Mouse (Mus musculus): Measurements from ENCODE around the gene Spz1. TPM values are rescaled to one million over a fixed set of nuclear protein-coding genes. Genes with fewer than 3 reads are reported as not detected.

Spz1 gene
- total RNA-seq, 1 experiment = 0.76 TPM

- Histone ChIP-seq H3K4me3 (ENCODE audit: insufficient read depth in 1 of 2, low read depth in 1 of 2, low read length in 2 of 2, poor library complexity in 1 of 2, severe bottlenecking in 1 of 2) (no peak overlapping the region), H3K9ac (ENCODE audit: insufficient read depth, low read depth, low read length, poor library complexity, severe bottlenecking) (no peak overlapping the region), H3K9me3 (ENCODE audit: control insufficient read depth, insufficient read depth, low read depth, low read length) (peaks cover 2% of the 10 kb centered on the region; the same call in 1 of the 2 replicates), H3K36me3 (ENCODE audit: control insufficient read depth, insufficient read depth, low read length, poor library complexity, severe bottlenecking) (no peaks in the 10 kb centered on the region), H3K4me1 (ENCODE audit: control insufficient read depth in 2 of 2, insufficient read depth in 2 of 2, low read length in 2 of 2, poor library complexity in 1 of 2) (no peaks in the 10 kb centered on the region), H3K27ac (ENCODE audit: insufficient read depth, low read depth, low read length, poor library complexity, severe bottlenecking) (no peak overlapping the region)
- no peak for DNase-seq (ENCODE audit: low read depth, low spot score)
- TF ChIP-seq ZC3H11A (IDR thresholded peaks at IDR 0.05; ENCODE audit: borderline replicate concordance, low read depth, low read length) (no peak), HCFC1 (IDR thresholded peaks at IDR 0.05; ENCODE audit: borderline replicate concordance, insufficient read depth, low read length) (no peak), CHD2 (IDR thresholded peaks at IDR 0.05; ENCODE audit: low read depth, low read length) (no peak), ZNF384 (IDR thresholded peaks at IDR 0.05; ENCODE audit: low read depth, low read length) (no peak), MAFK (IDR thresholded peaks at IDR 0.05; ENCODE audit: insufficient read depth, low read depth, low read length) (no peak)
- in situ Hi-C loops (cut with MboI; ENCODE audit: low sequenced_read_pairs in 2 of 2, unreplicated experiment in 2 of 2) = no loop called here
These were observed 28.9 kb downstream of the Spz1 start for GRCm38 (mm10) chr13:92547093-92547492.

GRCm38 (mm10) chr13:92540997-92541396 lies 35.0 kb downstream of the Spz1 start:
- TF ChIP-seq HCFC1 (IDR thresholded peaks at IDR 0.05; ENCODE audit: borderline replicate concordance, insufficient read depth, low read length) = no peak
- TF ChIP-seq CHD2 (IDR thresholded peaks at IDR 0.05; ENCODE audit: low read depth, low read length) = no peak
- TF ChIP-seq ZNF384 (IDR thresholded peaks at IDR 0.05; ENCODE audit: low read depth, low read length) = no peak
- TF ChIP-seq MAFK (IDR thresholded peaks at IDR 0.05; ENCODE audit: insufficient read depth, low read depth, low read length) = no peak
- TF ChIP-seq ZC3H11A (IDR thresholded peaks at IDR 0.05; ENCODE audit: borderline replicate concordance, low read depth, low read length) = no peak
- DNase-seq (ENCODE audit: low read depth, low spot score) = no peak

GRCm38 (mm10) chr13:92539126-92539525 lies 36.8 kb downstream of the Spz1 start:
- Histone ChIP-seq H3K4me1 (ENCODE audit: control insufficient read depth in 2 of 2, insufficient read depth in 2 of 2, low read length in 2 of 2, poor library complexity in 1 of 2) (peaks cover 0 to 2% of the 10 kb centered on the region in 2 experiments; a peak in 1 of 4 replicates), H3K9ac (ENCODE audit: insufficient read depth, low read depth, low read length, poor library complexity, severe bottlenecking) (no peak overlapping the region), H3K36me3 (ENCODE audit: control insufficient read depth, insufficient read depth, low read length, poor library complexity, severe bottlenecking) (no peaks in the 10 kb centered on the region), H3K27ac (ENCODE audit: insufficient read depth, low read depth, low read length, poor library complexity, severe bottlenecking) (no peak overlapping the region), H3K4me3 (ENCODE audit: insufficient read depth in 1 of 2, low read depth in 1 of 2, low read length in 2 of 2, poor library complexity in 1 of 2, severe bottlenecking in 1 of 2) (no peak overlapping the region), H3K9me3 (ENCODE audit: control insufficient read depth, insufficient read depth, low read depth, low read length) (no peaks in the 10 kb centered on the region)
- no peak for DNase-seq (ENCODE audit: low read depth, low spot score)
- no peak for TF ChIP-seq CHD2 (IDR thresholded peaks at IDR 0.05; ENCODE audit: low read depth, low read length)
- TF ChIP-seq ZNF384 (IDR thresholded peaks at IDR 0.05; ENCODE audit: low read depth, low read length) = no peak
- TF ChIP-seq MAFK (IDR thresholded peaks at IDR 0.05; ENCODE audit: insufficient read depth, low read depth, low read length) = no peak
- TF ChIP-seq HCFC1 (IDR thresholded peaks at IDR 0.05; ENCODE audit: borderline replicate concordance, insufficient read depth, low read length) = no peak
- in situ Hi-C loops (cut with MboI; ENCODE audit: low sequenced_read_pairs in 2 of 2, unreplicated experiment in 2 of 2) = no loop called here

More at GRCm38 (mm10) chr13:92540997-92541396, 35.0 kb downstream of the Spz1 start:
- no peaks in the 10 kb centered on the region for H3K36me3 ChIP-seq (ENCODE audit: control insufficient read depth, insufficient read depth, low read length, poor library complexity, severe bottlenecking)
- H3K4me1 ChIP-seq (ENCODE audit: control insufficient read depth in 2 of 2, insufficient read depth in 2 of 2, low read length in 2 of 2, poor library complexity in 1 of 2) = peaks cover 0 to 2% of the 10 kb centered on the region in 2 experiments; a peak in 1 of 4 replicates
- no peak overlapping the region for H3K4me3 ChIP-seq (ENCODE audit: insufficient read depth in 1 of 2, low read depth in 1 of 2, low read length in 2 of 2, poor library complexity in 1 of 2, severe bottlenecking in 1 of 2)
- in situ Hi-C loops (cut with MboI; ENCODE audit: low sequenced_read_pairs in 2 of 2, unreplicated experiment in 2 of 2) = no loop called here
- H3K9ac ChIP-seq (ENCODE audit: insufficient read depth, low read depth, low read length, poor library complexity, severe bottlenecking) = no peak overlapping the region
- H3K9me3 ChIP-seq (ENCODE audit: control insufficient read depth, insufficient read depth, low read depth, low read length) = no peaks in the 10 kb centered on the region
- no peak overlapping the region for H3K27ac ChIP-seq (ENCODE audit: insufficient read depth, low read depth, low read length, poor library complexity, severe bottlenecking)

GRCm38 (mm10) chr13:92533801-92534200 lies 42.2 kb downstream of the Spz1 start:
- Histone ChIP-seq H3K4me1 (ENCODE audit: control insufficient read depth in 2 of 2, insufficient read depth in 2 of 2, low read length in 2 of 2, poor library complexity in 1 of 2) (no peaks in the 10 kb centered on the region), H3K27ac (ENCODE audit: insufficient read depth, low read depth, low read length, poor library complexity, severe bottlenecking) (no peak overlapping the region), H3K9ac (ENCODE audit: insufficient read depth, low read depth, low read length, poor library complexity, severe bottlenecking) (no peak overlapping the region), H3K4me3 (ENCODE audit: insufficient read depth in 1 of 2, low read depth in 1 of 2, low read length in 2 of 2, poor library complexity in 1 of 2, severe bottlenecking in 1 of 2) (no peak overlapping the region), H3K9me3 (ENCODE audit: control insufficient read depth, insufficient read depth, low read depth, low read length) (no peaks in the 10 kb centered on the region), H3K36me3 (ENCODE audit: control insufficient read depth, insufficient read depth, low read length, poor library complexity, severe bottlenecking) (no peaks in the 10 kb centered on the region)
- DNase-seq (ENCODE audit: low read depth, low spot score) = no peak
- no peak for TF ChIP-seq MAFK (IDR thresholded peaks at IDR 0.05; ENCODE audit: insufficient read depth, low read depth, low read length)
- TF ChIP-seq CHD2 (IDR thresholded peaks at IDR 0.05; ENCODE audit: low read depth, low read length) = no peak
- TF ChIP-seq ZC3H11A (IDR thresholded peaks at IDR 0.05; ENCODE audit: borderline replicate concordance, low read depth, low read length) = no peak
- no peak for TF ChIP-seq HCFC1 (IDR thresholded peaks at IDR 0.05; ENCODE audit: borderline replicate concordance, insufficient read depth, low read length)
- in situ Hi-C loops (cut with MboI; ENCODE audit: low sequenced_read_pairs in 2 of 2, unreplicated experiment in 2 of 2) = no loop called here

- no peak for DNase-seq (ENCODE audit: low read depth, low spot score)
- no peaks in the 10 kb centered on the region for H3K36me3 ChIP-seq (ENCODE audit: control insufficient read depth, insufficient read depth, low read length, poor library complexity, severe bottlenecking)
- H3K4me1 ChIP-seq (ENCODE audit: control insufficient read depth in 2 of 2, insufficient read depth in 2 of 2, low read length in 2 of 2, poor library complexity in 1 of 2) = no peaks in the 10 kb centered on the region
- no peak overlapping the region for H3K4me3 ChIP-seq (ENCODE audit: insufficient read depth in 1 of 2, low read depth in 1 of 2, low read length in 2 of 2, poor library complexity in 1 of 2, severe bottlenecking in 1 of 2)
- no peak for TF ChIP-seq MAFK (IDR thresholded peaks at IDR 0.05; ENCODE audit: insufficient read depth, low read depth, low read length)
- no peak for TF ChIP-seq ZNF384 (IDR thresholded peaks at IDR 0.05; ENCODE audit: low read depth, low read length)
- no peak overlapping the region for H3K9ac ChIP-seq (ENCODE audit: insufficient read depth, low read depth, low read length, poor library complexity, severe bottlenecking)
- in situ Hi-C loops (cut with MboI; ENCODE audit: low sequenced_read_pairs in 2 of 2, unreplicated experiment in 2 of 2) = no loop called here
- no peak overlapping the region for H3K27ac ChIP-seq (ENCODE audit: insufficient read depth, low read depth, low read length, poor library complexity, severe bottlenecking)
- no peaks in the 10 kb centered on the region for H3K9me3 ChIP-seq (ENCODE audit: control insufficient read depth, insufficient read depth, low read depth, low read length)
These were observed 43.8 kb downstream of the Spz1 start for GRCm38 (mm10) chr13:92532216-92532615.

Data from ES-E14 (cell line).